24 mouse cellular contexts compared by ENCODE assay signal in the genomic region with DNA sequence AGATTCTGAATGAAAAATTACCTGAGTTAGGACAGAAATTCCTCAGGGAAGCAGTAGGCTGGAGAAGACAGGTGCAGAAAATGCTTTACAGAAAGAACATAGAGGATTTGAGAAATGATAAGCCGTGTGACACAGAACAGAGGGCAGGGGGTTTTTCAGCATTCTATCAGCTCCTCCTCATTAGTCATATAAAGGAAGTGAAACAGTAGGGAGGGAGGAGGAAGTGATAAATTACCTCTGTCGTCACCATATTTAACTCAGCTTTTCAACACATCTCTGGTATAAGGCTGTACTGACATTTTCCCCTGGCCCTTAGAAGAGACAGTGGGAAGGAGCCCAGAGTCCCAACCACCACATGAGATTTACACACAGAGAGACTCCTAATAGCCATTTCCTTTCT.
DNase-seq lines count a peak whose midpoint lies in the region; ATAC-seq and TF ChIP-seq lines count a peak whose summit lies in the region.
"Had no signal": no experiment of that assay in that cellular context is flagged by ENCODE, and none has a peak within 500 bp of the region (broad histone marks: within the 10 kb centered on the region; RNA-seq: fewer than 3 reads in every experiment).

No protein-coding gene starts in this region.

- H3K27me3 ChIP-seq in kidney, postnatal 0 days (ENCODE audit: insufficient read depth, low read length): no peaks in the 10 kb centered on the region
- H3K27me3 ChIP-seq in kidney, adult 2 months (replicated peaks; ENCODE audit: control insufficient read depth, insufficient read depth, low read length): no peaks in the 10 kb centered on the region
- H3K27me3 ChIP-seq in splenic B cell, adult 2 months (ENCODE audit: control insufficient read depth, insufficient read depth, low read length, poor library complexity, severe bottlenecking): no peaks in the 10 kb centered on the region
- H3K27me3 ChIP-seq: embryonic facial prominence, embryonic 15.5 days; hindbrain, embryonic 13.5 days had no signal

- intact Hi-C loops in heart, postnatal 25 days (cut with DNase I): no loop called here

- 28% methylated on average over 2 of the region's 2 CpGs for WGBS in kidney, postnatal 0 days
- WGBS in kidney, adult 2 months: 39% methylated on average over 2 of the region's 2 CpGs

- no peaks in the 10 kb centered on the region for H3K4me1 ChIP-seq in kidney, postnatal 0 days (replicated peaks; ENCODE audit: insufficient read depth, low read length)
- H3K4me1 ChIP-seq in kidney, adult 2 months (ENCODE audit: control insufficient read depth, insufficient read depth, low read length): no peaks in the 10 kb centered on the region
- H3K4me1 ChIP-seq: embryonic facial prominence, embryonic 15.5 days; forebrain, embryonic 10.5 days; heart, embryonic 10.5 days; hindbrain, embryonic 13.5 days had no signal

- ATAC-seq in kidney, postnatal 0 days (replicated peaks; ENCODE audit: low FRiP score, low read depth): no peak
- peak; percentile 69 for ATAC-seq in common myeloid progenitor, adult 5-6 weeks (replicated peaks; ENCODE audit: low read depth, poor library complexity, severe bottlenecking)
- ATAC-seq in megakaryocyte progenitor cell, adult 5-6 weeks (replicated peaks; ENCODE audit: poor library complexity): peak; percentile 77
- no peak for ATAC-seq in inflammation-experienced regulatory T-cells, adult 6 months
- ATAC-seq: forebrain, embryonic 14.5 days; hindbrain, postnatal 0 days had no signal

- DNase-seq in kidney, postnatal 0 days (ENCODE audit: low spot score): peak; percentile 38
- DNase-seq in kidney, adult 2 months: no peak
- DNase-seq in splenic B cell, adult 2 months (ENCODE audit: low read depth, low spot score): peak; percentile 61
- no peak for DNase-seq in heart, postnatal 25 days (ENCODE audit: low spot score)
- no peak for DNase-seq in cerebellum, postnatal 36 days
- DNase-seq: adrenal gland, adult 8-10 months; adrenal gland, postnatal 36 days; cerebellum, adult 11 months; cerebellum, adult 8-10 months; embryo, embryonic 11 days; gastrocnemius, postnatal 36 days; heart, adult 18-20 months; heart, postnatal 10 days had no signal

- no peaks in the 10 kb centered on the region for H3K36me3 ChIP-seq in kidney, postnatal 0 days (ENCODE audit: insufficient read depth, low read length)
- H3K36me3 ChIP-seq in kidney, adult 2 months (ENCODE audit: control insufficient read depth, insufficient read depth, low read length): no peaks in the 10 kb centered on the region
- no peaks in the 10 kb centered on the region for H3K36me3 ChIP-seq in splenic B cell, adult 2 months (ENCODE audit: control insufficient read depth, insufficient read depth, low read length, poor library complexity, severe bottlenecking)
- H3K36me3 ChIP-seq: embryonic facial prominence, embryonic 15.5 days; forebrain, embryonic 10.5 days; G1E; heart, embryonic 10.5 days; hindbrain, embryonic 13.5 days had no signal

- no peak overlapping the region for H3K9ac ChIP-seq in kidney, postnatal 0 days (ENCODE audit: low read depth, low read length)
- H3K9ac ChIP-seq: embryonic facial prominence, embryonic 15.5 days; hindbrain, embryonic 13.5 days had no signal

- no peak overlapping the region for H3K27ac ChIP-seq in kidney, postnatal 0 days
- no peak overlapping the region for H3K27ac ChIP-seq in kidney, adult 2 months (ENCODE audit: insufficient read depth, low read depth, low read length)
- H3K27ac ChIP-seq: embryonic facial prominence, embryonic 15.5 days; forebrain, embryonic 10.5 days; heart, embryonic 10.5 days; hindbrain, embryonic 13.5 days; hindbrain, postnatal 0 days had no signal

- H3K4me2 ChIP-seq in kidney, postnatal 0 days (ENCODE audit: low read length): no peak overlapping the region
- H3K4me2 ChIP-seq: embryonic facial prominence, embryonic 15.5 days; hindbrain, embryonic 13.5 days had no signal

- H3K9me3 ChIP-seq in kidney, postnatal 0 days (replicated peaks; ENCODE audit: low read length): no peaks in the 10 kb centered on the region
- H3K9me3 ChIP-seq: embryonic facial prominence, embryonic 15.5 days; forebrain, embryonic 10.5 days; G1E; heart, embryonic 10.5 days had no signal

- H3K4me3 ChIP-seq in kidney, postnatal 0 days (replicated peaks; ENCODE audit: low read depth, low read length): no peak overlapping the region
- H3K4me3 ChIP-seq in kidney, adult 2 months (ENCODE audit: insufficient read depth, low read depth, low read length): no peak overlapping the region
- H3K4me3 ChIP-seq: embryonic facial prominence, embryonic 15.5 days; erythroblast, embryonic 14.5 days; forebrain, embryonic 10.5 days; heart, embryonic 10.5 days; hindbrain, embryonic 13.5 days had no signal

- TF ChIP-seq CTCF in kidney, postnatal 0 days (IDR thresholded peaks at IDR 0.05; ENCODE audit: low read depth): no peak
- no peak for TF ChIP-seq CTCF in kidney, adult 2 months (conservative IDR thresholded peaks at IDR 0.05; ENCODE audit: insufficient read depth, insufficient read length, low read depth, low read length)

- no peak for TF ChIP-seq POLR2A in kidney, adult 2 months (IDR thresholded peaks at IDR 0.05; ENCODE audit: low read depth, low read length)

Comparison
In these comparisons a context has a peak if more than half of its experiments do, and no peak if none do; other contexts are left out.
1. DNase-seq: peak in kidney, postnatal 0 days (single experiment) and splenic B cell, adult 2 months (single experiment); none in kidney, adult 2 months (single experiment), heart, postnatal 25 days (single experiment) and cerebellum, postnatal 36 days (0 of 2).
2. ATAC-seq: peak in common myeloid progenitor, adult 5-6 weeks (single experiment) and megakaryocyte progenitor cell, adult 5-6 weeks (single experiment); none in kidney, postnatal 0 days (single experiment) and inflammation-experienced regulatory T-cells, adult 6 months (single experiment).